Mouse (Mus musculus) fat pad, adult 2 months (tissue): ENCODE measurements around the gene Pde10a.

Experiments used
- DNase-seq: peaks from one replicate; pipeline ENCODE4 v3.0.0-alpha.2; 2011; ENCODE audit warnings: low read depth, low spot score; ENCODE audit errors: extremely low read depth

Gene Pde10a

DNA sequence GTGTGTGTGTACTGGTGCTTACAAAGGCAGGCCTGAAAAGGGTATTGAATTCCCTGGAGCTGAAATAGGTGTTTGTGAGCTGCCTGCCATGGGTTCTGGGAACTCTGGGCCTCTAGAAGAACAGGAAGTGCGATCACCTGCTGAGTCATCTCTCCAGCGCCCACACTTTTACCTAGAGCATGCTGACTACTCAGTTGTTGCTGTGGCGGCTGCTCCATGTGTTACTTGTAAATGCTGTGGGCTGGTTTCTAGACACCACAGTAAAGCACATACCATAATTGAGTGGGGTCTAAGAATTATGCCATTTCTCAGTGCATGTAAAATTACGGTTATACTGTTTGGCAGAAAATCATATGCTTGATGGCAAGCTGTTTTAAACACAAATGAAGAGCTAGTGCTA is 477.3 kb downstream of the Pde10a start:
- no peak for DNase-seq

DNA sequence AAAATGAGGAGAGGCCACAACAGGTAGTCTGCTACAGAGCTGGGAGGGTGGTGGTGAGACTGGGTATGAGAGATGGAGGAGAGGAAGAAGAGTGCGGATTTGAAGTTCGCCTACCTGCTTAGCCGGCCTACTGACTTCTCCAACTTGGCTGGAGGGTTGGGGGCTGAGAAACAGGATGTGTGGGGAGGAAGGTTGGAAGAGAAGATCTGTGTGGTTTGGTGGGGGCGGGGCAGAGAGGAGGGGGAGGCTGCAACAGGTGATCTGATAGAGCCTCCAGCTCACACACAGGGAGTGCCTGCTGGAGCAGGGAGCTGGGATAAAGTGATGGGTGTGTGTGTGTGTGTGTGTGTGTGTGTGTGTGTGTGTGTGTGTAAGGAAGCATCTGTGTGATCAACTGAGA is 479.3 kb downstream of the Pde10a start:
- no peak for DNase-seq

DNA sequence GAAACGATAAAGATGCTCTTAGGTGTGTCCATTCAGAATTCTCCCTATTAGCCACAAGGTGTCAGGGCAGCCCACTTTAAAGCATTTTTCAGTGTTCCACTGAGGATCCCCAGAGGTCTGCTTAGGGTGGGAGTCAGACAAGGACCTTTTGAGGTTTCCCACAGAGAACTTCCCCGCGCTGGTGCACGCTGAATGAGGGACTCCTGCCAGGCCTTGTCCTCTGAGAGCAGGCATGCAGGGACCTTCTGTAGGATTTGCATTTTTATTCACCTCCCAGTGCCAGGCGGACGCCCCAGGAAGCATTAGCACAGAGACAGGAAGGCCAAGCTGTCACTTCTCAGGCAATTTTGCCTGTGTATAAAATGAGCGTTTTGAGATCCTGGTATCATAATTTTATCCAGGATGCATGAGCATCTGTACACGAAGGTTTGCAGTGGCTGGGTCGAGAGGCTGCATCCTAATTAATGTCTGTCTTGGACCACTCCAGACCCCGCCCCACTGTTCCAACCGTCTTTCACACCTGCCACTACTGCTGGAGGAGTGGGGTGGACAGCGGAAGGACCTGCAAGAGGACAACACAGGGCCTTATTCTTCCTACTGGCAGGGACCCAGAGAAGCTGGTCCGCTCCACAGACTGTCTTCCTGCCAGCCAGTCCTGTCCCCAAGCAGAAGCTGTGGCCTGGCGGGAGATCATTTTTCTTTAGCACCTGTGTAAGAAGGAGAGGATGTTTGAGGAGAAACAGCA is 498.2 kb downstream of the Pde10a start:
- DNase-seq, result no peak

DNA sequence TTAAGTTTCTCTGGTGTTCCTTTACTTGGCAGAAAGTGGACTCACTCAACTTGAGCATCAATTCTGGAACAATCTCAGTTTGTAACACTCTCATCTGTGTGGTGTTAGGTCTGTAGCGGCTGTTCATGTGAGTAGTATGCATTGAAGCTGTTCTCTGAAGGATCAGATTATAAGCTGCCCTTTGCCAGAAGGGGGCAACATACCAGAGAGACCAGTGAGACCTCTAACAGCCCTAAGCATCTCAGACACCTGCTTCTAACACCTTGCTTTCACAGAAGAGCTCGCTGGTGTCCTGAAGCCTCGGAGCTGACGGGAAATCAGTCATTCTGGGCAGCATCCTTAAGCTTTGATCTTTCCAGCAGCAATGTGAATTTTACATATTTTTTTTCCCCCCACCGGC is 505.0 kb downstream of the Pde10a start:
- DNase-seq, result no peak

DNA sequence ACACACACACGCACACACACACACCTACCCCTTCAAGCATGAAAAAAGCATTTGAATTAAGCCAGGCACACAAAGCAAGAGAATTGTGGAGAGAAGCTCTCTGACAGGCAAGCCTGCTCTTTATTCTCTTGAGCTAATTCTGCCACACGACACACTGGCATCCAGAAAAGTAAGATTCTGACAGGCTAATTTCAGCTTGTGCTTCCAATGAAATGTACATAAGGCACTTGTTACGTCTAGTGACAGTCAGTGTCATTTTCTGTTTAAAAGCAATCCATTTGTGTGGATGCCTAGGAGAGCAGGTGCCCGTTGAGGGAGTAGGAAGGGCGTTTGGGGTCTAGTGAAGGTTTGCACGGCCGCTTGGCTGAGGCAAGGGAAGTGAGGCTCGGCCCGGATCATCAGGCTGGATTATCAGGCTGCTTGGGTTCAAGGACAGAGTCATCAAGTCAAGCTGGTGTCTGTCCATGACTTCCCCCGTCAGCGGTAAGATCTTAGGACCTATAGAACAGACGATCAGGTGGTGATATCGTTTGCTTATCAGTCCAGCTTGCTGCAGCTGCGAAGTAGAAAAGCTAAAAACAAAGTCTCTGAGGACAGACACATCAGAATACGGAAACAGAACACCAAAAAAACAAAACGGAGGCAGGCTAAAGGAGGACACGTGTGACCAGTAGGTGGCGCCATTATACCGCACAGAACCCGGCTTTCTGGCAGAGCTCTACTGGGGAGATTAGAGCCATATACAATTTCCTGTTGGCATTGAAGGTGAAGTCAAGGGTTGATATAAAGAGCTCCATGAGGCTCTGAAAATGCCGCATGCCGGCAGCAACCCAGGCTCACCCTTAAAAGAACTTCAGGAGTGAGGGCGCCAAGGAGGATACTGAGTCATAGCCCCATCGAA is 506.3 kb downstream of the Pde10a start:
- DNase-seq, result no peak

DNA sequence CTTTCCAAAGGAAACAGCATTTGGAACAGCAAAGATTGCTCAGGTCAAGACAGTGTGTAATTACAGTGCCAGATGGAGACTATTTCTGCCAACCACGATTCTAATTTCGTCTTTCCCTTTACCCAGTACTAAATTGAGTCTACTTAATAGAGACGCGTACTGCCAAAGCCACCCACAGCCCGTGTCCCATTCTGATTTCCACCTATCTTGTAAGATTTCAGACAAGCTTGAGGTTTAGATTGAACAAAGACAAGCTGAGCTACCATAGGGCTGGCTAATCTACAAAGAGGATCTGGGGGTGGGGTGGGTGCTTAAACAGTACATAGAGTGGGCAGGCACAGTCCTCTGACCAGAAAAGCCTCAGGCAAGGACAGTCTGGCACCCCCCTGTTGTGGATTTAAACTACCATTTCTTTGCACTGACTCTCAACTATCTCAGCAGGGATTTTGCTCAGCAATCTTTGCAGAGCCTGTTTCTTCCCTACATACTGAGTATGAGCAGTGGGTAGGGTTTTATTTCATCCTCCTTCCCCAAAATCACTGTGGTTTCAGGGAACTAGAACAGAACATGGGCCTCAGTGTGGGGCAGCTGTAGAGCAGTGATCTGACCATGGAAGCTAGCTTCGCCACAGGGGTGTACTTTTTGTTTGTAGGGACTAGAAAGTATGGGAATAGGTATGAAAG is 507.3 kb downstream of the Pde10a start:
- no peak for DNase-seq

DNA sequence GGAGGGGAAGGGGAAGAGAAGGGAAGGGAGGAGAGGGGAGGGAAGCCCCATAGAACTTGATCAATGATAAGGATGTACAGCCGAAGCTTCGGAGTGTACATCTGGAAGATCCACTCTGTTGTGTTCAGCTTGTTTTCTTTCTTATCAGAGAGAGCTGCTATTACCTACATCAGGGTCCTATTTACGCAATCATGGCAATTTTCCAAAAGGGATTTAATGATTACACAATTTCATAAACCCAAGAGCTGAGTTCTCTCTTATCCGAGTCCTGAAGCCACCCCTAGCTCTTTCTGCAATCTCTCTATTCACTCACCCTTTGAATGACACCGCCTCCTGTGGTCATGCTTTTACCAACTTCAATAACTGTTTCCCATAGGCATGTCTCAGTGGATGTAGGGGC is 508.3 kb downstream of the Pde10a start:
- DNase-seq, result no peak

DNA sequence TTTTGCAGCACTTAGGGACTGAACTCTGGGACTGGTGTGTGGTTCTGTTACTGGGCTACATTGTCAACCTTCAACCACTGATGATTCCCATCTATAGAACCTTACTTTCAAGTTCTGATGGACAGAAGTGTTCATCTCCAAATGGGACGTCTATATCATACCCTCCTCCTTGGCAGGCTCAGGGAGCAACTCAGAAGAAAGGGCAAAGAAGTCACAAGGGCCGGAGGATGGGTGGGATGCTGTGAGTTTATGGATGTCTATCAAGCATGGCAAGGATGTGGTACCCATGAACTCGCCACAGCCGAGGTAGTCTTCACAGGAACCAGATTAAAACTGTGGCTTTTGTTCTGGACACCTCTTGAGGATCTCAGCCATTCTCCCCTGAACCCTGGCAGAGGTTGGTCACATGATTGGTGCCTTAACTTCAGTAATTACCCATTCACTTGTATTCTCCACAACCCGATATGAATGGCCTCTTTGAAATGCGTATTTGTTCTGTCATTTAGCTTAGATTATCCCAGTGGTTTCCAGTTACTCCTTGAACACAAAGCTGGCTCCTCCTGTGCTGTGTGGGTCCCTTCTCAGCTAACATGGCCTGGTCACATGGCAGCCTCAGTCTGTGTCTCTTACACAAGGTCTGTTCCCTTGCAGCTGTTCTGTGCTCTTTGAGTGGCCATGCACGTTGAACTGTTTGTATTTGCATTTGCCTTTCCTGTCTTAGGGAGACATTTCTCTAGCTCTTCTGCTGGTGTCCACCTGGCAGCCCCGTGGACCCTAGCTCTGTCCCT is 510.6 kb downstream of the Pde10a start:
- no peak for DNase-seq
